Mouse (Mus musculus): ENCODE measurements around the gene Postn.

GRCm38 (mm10) chr3:54371015-54371414 is 10.1 kb downstream of the Postn start:
- TF ChIP-seq POLR2A (IDR thresholded peaks at IDR 0.05; ENCODE audit: borderline replicate concordance, control insufficient read depth, low read depth, low read length) (no peak), CTCF (IDR thresholded peaks at IDR 0.05; ENCODE audit: control insufficient read depth, insufficient read depth, low read length) (no peak)

Measured in bone marrow, adult 2 months (tissue).